Mouse (Mus musculus) testis, adult 2 months (tissue): ENCODE data around the gene Pex5l. TPM values are rescaled to one million over a fixed set of nuclear protein-coding genes. Genes with fewer than 3 reads are reported as not detected.

Experiments
- H3K27ac ChIP-seq: fragments of 200-500 bp; 2 replicates; pipeline ENCODE4 v1.5.1; 2012; ENCODE audit warnings: low read depth, low read length; ENCODE audit not compliant: control insufficient read depth, insufficient read depth
- H3K27me3 ChIP-seq: fragments of 200-500 bp; 2 replicates; pipeline ENCODE4 v1.6.1; 2012; ENCODE audit warnings: mild to moderate bottlenecking, low read length, moderate library complexity; ENCODE audit not compliant: control insufficient read depth, insufficient read depth
- H3K36me3 ChIP-seq: fragments of 200-500 bp; 2 replicates; pipeline ENCODE4 v1.6.1; 2012; ENCODE audit warnings: mild to moderate bottlenecking, low read length; ENCODE audit not compliant: control insufficient read depth, insufficient read depth
- H3K4me1 ChIP-seq: fragments of 200-500 bp; 2 replicates; pipeline ENCODE4 v1.6.1; 2012; ENCODE audit warnings: low read length; ENCODE audit not compliant: control insufficient read depth, insufficient read depth
- H3K4me3 ChIP-seq: fragments of 200-500 bp; 2 replicates; pipeline ENCODE4 v1.5.1; 2012; ENCODE audit warnings: low read depth, mild to moderate bottlenecking, low read length, moderate library complexity, mixed read lengths; ENCODE audit not compliant: control insufficient read depth
- CTCF ChIP-seq: fragments of 200-500 bp; IDR thresholded peaks from 2 replicates; pipeline ENCODE4 v1.5.1; 2012; ENCODE audit warnings: low read depth, mild to moderate bottlenecking, inconsistent platforms, low read length, moderate library complexity; ENCODE audit not compliant: control insufficient read depth, insufficient read depth, insufficient replicate concordance
- POLR2A ChIP-seq: fragments of 200-500 bp; IDR thresholded peaks from 2 replicates; pipeline ENCODE4 v1.6.1; 2012; ENCODE audit warnings: low read depth, mild to moderate bottlenecking, inconsistent platforms, low read length, moderate library complexity; ENCODE audit not compliant: control insufficient read depth
- polyA plus RNA-seq: library from polyadenylated mRNA; depleted of rRNA; stranded (reverse); fragments of >200 nt; gene quantifications from 2 replicates; pipeline ENCODE4 v1.2.3, GENCODE M21; 2012

Pex5l gene
- polyA plus RNA-seq, 1 experiment: 109 TPM

GRCm38 (mm10) chr3:33081793-33082192 is 61.3 kb downstream of the Pex5l start:
- Histone ChIP-seq H3K27me3 (no peaks in the 10 kb centered on the region), H3K4me1 (no peaks in the 10 kb centered on the region), H3K27ac (no peak overlapping the region), H3K4me3 (no peak overlapping the region), H3K36me3 (no peaks in the 10 kb centered on the region)
- no peak for TF ChIP-seq CTCF
- no peak for TF ChIP-seq POLR2A

GRCm38 (mm10) chr3:33079658-33080057 is 63.4 kb downstream of the Pex5l start:
- Histone ChIP-seq H3K4me3 (no peak overlapping the region), H3K27me3 (no peaks in the 10 kb centered on the region), H3K4me1 (no peaks in the 10 kb centered on the region), H3K27ac (no peak overlapping the region), H3K36me3 (no peaks in the 10 kb centered on the region)
- no peak for TF ChIP-seq POLR2A
- TF ChIP-seq CTCF: no peak

DNA sequence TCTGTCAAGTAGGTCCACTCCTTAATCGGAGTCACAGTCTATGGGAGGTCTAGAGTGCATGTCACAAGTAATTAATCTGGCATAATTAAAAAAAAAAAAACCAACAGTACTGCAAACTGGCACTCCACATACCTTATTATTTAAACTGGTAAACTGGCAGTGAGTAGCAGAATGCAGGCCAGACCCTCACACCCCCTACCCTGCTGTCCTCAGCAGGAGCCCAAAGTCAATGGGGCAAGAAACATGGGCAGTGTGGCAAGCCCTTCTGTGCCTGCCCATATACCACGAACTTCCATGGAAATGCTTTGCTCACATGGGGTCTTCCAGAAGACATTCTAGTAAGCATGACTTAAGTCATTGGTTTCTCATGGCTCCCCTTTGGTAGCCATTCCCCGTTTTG is 63.9 kb downstream of the Pex5l start:
- Histone ChIP-seq H3K4me1 (no peaks in the 10 kb centered on the region), H3K36me3 (no peaks in the 10 kb centered on the region), H3K4me3 (no peak overlapping the region), H3K27ac (no peak overlapping the region), H3K27me3 (no peaks in the 10 kb centered on the region)
- TF ChIP-seq CTCF (no peak), POLR2A (no peak)

DNA sequence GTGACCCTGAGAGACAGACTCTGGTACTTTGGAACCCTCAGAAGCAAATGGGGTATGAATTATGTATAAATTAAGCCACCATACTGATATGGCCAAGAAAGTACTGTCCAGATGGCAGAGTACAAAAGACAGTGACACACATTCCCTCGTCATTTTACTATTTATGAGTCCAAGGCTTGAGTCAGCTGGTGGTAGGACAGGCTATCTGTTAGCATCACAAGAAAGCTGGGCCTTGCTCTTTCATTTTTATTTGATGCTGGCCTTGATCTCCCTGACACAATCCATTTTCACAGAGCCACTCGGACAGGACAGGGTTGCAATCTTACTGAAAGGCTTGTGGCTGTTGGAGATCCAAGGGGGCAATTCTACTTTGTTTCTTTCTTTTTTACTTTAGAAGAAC is 67.4 kb downstream of the Pex5l start:
- TF ChIP-seq CTCF (no peak), POLR2A (no peak)

DNA sequence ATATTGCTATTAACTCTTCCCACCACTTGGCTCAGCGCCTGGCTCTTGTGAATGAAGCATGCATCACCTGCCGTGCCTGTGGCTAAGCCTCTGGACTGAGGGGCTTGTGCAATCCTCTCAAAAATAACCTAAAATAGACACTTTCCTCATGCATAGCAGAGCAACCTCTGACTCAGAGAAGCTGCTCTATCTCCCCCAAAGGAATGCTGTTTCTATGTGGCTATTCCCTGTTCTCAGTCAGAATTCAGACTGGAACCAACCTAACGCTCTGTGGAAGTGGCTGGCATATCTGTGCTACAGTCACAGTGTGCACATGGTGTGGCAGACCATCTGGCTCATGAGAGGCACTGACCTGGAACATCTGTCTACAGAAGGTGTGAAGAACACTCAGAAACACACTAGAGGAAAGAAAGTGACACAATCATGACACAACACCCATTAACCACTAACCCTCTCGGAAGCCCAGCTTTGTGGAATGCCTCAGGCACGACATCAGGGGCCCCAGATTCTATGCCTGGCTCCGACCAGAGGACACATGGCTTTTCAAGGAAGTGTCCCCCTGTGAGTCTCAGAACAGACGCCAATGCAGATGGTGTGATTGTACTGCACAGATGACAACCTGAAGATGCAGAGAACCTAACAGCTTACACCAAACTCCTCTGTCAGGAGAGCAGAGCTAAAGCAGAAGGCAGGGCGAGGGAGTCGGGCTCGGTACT is 68.6 kb downstream of the Pex5l start:
- Histone ChIP-seq H3K4me1 (no peaks in the 10 kb centered on the region), H3K27me3 (no peaks in the 10 kb centered on the region), H3K36me3 (no peaks in the 10 kb centered on the region), H3K4me3 (no peak overlapping the region), H3K27ac (no peak overlapping the region)
- no peak for TF ChIP-seq CTCF
- TF ChIP-seq POLR2A: no peak

More for the DNA sequence above, 67.4 kb downstream of the Pex5l start:
- Histone ChIP-seq H3K36me3 (no peaks in the 10 kb centered on the region), H3K27me3 (no peaks in the 10 kb centered on the region), H3K27ac (no peak overlapping the region), H3K4me1 (no peaks in the 10 kb centered on the region), H3K4me3 (no peak overlapping the region)

DNA sequence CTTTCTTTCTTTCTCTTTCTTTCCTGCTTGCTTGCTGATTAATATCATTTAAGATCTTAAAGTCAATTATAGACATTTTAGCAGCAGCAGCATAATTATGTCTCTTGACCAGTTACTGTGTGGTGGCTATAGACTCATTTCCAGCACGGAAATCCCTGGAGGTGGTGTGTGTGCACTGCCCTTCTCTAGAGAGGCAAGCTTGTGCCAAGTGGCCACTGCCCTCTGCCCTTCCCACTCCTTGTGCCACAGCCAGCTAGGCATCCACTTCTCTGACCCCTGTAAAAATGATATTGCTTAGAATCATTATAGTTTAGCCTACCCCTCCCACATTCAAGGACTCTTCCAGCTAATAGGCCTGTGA is 69.2 kb downstream of the Pex5l start:
- TF ChIP-seq POLR2A (no peak), CTCF (no peak)
- H3K27me3 ChIP-seq: no peaks in the 10 kb centered on the region
- H3K36me3 ChIP-seq: no peaks in the 10 kb centered on the region
- no peak overlapping the region for H3K4me3 ChIP-seq
- no peaks in the 10 kb centered on the region for H3K4me1 ChIP-seq
- no peak overlapping the region for H3K27ac ChIP-seq

DNA sequence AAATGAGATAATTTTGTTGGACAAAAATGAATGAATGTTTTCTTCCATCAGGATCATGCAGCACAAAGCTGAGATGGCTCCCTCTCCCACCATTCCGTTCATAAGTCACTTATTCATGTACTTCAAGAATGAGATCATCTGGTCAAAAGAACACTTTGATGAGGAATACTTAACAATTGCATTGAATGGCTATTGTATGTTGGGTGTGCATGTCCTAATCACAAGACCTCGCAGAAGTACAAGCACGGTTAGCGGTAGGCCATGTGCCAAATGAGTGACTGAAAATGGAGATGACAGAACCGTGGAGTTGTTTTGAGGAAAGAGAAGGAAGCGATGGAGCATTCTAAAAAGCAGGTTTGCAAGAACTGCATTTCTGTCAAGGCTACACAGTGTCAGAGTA is 72.3 kb downstream of the Pex5l start:
- Histone ChIP-seq H3K4me1 (no peaks in the 10 kb centered on the region), H3K36me3 (no peaks in the 10 kb centered on the region), H3K4me3 (no peak overlapping the region), H3K27me3 (no peaks in the 10 kb centered on the region), H3K27ac (no peak overlapping the region)
- TF ChIP-seq CTCF: no peak
- TF ChIP-seq POLR2A: no peak

GRCm38 (mm10) chr3:33068146-33068545 is 74.9 kb downstream of the Pex5l start:
- Histone ChIP-seq H3K27ac (no peak overlapping the region), H3K36me3 (no peaks in the 10 kb centered on the region), H3K27me3 (no peaks in the 10 kb centered on the region), H3K4me3 (no peak overlapping the region), H3K4me1 (no peaks in the 10 kb centered on the region)
- TF ChIP-seq CTCF (no peak), POLR2A (no peak)
